Mouse (Mus musculus) kidney, adult 2 months (tissue): ENCODE data around the gene Prpf6. TPM values are rescaled to one million over a fixed set of nuclear protein-coding genes. Genes with fewer than 3 reads are reported as not detected.

ENCODE experiments used
- DNase-seq: peaks from one replicate; pipeline ENCODE4 v3.0.0; 2021
- H3K27ac ChIP-seq: fragments of 200-500 bp; 2 replicates; pipeline ENCODE4 v1.5.1; 2012; ENCODE audit warnings: low read depth, low read length, control low read depth, inconsistent platforms; ENCODE audit not compliant: insufficient read depth
- H3K27me3 ChIP-seq: fragments of 200-500 bp; replicated peaks from 2 replicates; pipeline ENCODE4 v1.6.1; 2012; ENCODE audit warnings: mild to moderate bottlenecking, moderate library complexity, low read length, inconsistent platforms; ENCODE audit not compliant: control insufficient read depth, insufficient read depth
- H3K36me3 ChIP-seq: fragments of 200-500 bp; 2 replicates; pipeline ENCODE4 v1.6.1; 2012; ENCODE audit warnings: mild to moderate bottlenecking, moderate library complexity, low read length, inconsistent platforms; ENCODE audit not compliant: control insufficient read depth, insufficient read depth
- H3K4me1 ChIP-seq: fragments of 200-500 bp; 2 replicates; pipeline ENCODE4 v1.6.1; 2011; ENCODE audit warnings: low read length; ENCODE audit not compliant: control insufficient read depth, insufficient read depth
- H3K4me3 ChIP-seq: fragments of 200-500 bp; 2 replicates; pipeline ENCODE4 v1.5.1; 2011; ENCODE audit warnings: mild to moderate bottlenecking, low read depth, low read length, control low read depth; ENCODE audit not compliant: insufficient read depth
- CTCF ChIP-seq: fragments of 200-500 bp; conservative IDR thresholded peaks from 2 replicates; pipeline ENCODE4 v1.5.1; 2011; ENCODE audit warnings: low read depth, mild to moderate bottlenecking, control low read depth, low read length, moderate library complexity, mixed read lengths; ENCODE audit not compliant: insufficient read depth, insufficient read length
- POLR2A ChIP-seq: fragments of 200-500 bp; IDR thresholded peaks from one replicate; pipeline ENCODE4 v1.6.1; 2011; ENCODE audit warnings: low read depth, low read length, control low read depth
- WGBS: fragments of 180-500 bp; shearing (Covaris S2); methylation state at CpG from one replicate; pipeline ENCODE4 v1.1.7; 2018; 5-methylcytosine and 5-hydroxymethylcytosine counted together
- polyA plus RNA-seq: library from polyadenylated mRNA; depleted of rRNA; stranded (reverse); fragments of >200 nt; gene quantifications from 2 replicates; pipeline ENCODE4 v1.2.3, GENCODE M21; 2012

Prpf6 gene
- polyA plus RNA-seq, 1 experiment: 22.1 TPM

- 74% methylated on average over 5 of the region's 5 CpGs for WGBS
- Histone ChIP-seq H3K4me3 (peak overlapping the region; percentile 86), H3K27ac (peak overlapping the region; percentile 37), H3K27me3 (no peaks in the 10 kb centered on the region), H3K36me3 (no peaks in the 10 kb centered on the region), H3K4me1 (peaks cover 8% of the 10 kb centered on the region; the same call in 1 of the 2 replicates)
- TF ChIP-seq CTCF: no peak
- TF ChIP-seq POLR2A: no peak
- DNase-seq: no peak
Measured at GRCm38 (mm10) chr2:181580131-181580772, 11.4 kb upstream of the Prpf6 start.

- peak overlapping the region; percentile 86 for H3K4me3 ChIP-seq
- TF ChIP-seq POLR2A (peak; percentile 3), CTCF (peak; percentile 90)
- H3K36me3 ChIP-seq: no peaks in the 10 kb centered on the region
- WGBS: under 1% methylated on average over 11 of the region's 11 CpGs
- H3K4me1 ChIP-seq: peaks cover 8% of the 10 kb centered on the region; the same call in 1 of the 2 replicates
- peak; percentile 92 for DNase-seq
- H3K27me3 ChIP-seq: no peaks in the 10 kb centered on the region
- H3K27ac ChIP-seq: peak overlapping the region; percentile 90
Measured at GRCm38 (mm10) chr2:181581016-181581401, 10.7 kb upstream of the Prpf6 start.

- peaks cover 8% of the 10 kb centered on the region; the same call in 1 of the 2 replicates for H3K4me1 ChIP-seq
- H3K4me3 ChIP-seq: peak overlapping the region; percentile 86
- H3K27ac ChIP-seq: peak overlapping the region; percentile 90
- under 1% methylated on average over 49 of the region's 49 CpGs for WGBS
- no peaks in the 10 kb centered on the region for H3K36me3 ChIP-seq
- H3K27me3 ChIP-seq: no peaks in the 10 kb centered on the region
- peak; percentile 93 for DNase-seq
- no peak for TF ChIP-seq CTCF
- TF ChIP-seq POLR2A: peak; percentile 34
Measured at GRCm38 (mm10) chr2:181581402-181582120, 10.1 kb upstream of the Prpf6 start.

- Histone ChIP-seq H3K4me3 (no peak overlapping the region), H3K4me1 (peaks cover 8% of the 10 kb centered on the region; the same call in 1 of the 2 replicates), H3K27ac (no peak overlapping the region), H3K36me3 (no peaks in the 10 kb centered on the region), H3K27me3 (no peaks in the 10 kb centered on the region)
- TF ChIP-seq CTCF: no peak
- no peak for DNase-seq
- WGBS: 87% methylated on average over 2 of the region's 2 CpGs
Measured at GRCm38 (mm10) chr2:181582358-181582757, 9.3 kb upstream of the Prpf6 start.

- TF ChIP-seq POLR2A (no peak), CTCF (no peak)
- H3K27ac ChIP-seq: no peak overlapping the region
Measured at GRCm38 (mm10) chr2:181582939-181583338, 8.7 kb upstream of the Prpf6 start.

GRCm38 (mm10) chr2:181583460-181584257 lies 8.0 kb upstream of the Prpf6 start:
- no peak for DNase-seq
- Histone ChIP-seq H3K27ac (no peak overlapping the region), H3K4me3 (no peak overlapping the region), H3K36me3 (no peaks in the 10 kb centered on the region), H3K4me1 (peaks cover 8% of the 10 kb centered on the region; the same call in 1 of the 2 replicates), H3K27me3 (no peaks in the 10 kb centered on the region)
- TF ChIP-seq POLR2A: no peak
- TF ChIP-seq CTCF: no peak
- 91% methylated on average over 3 of the region's 3 CpGs for WGBS

More at GRCm38 (mm10) chr2:181582939-181583338, 8.7 kb upstream of the Prpf6 start:
- Histone ChIP-seq H3K27me3 (no peaks in the 10 kb centered on the region), H3K4me3 (no peak overlapping the region), H3K36me3 (no peaks in the 10 kb centered on the region), H3K4me1 (peaks cover 8% of the 10 kb centered on the region; the same call in 1 of the 2 replicates)
- 82% methylated on average over 1 of the region's 1 CpGs for WGBS
- DNase-seq: no peak

- no peak within 1 kb of the TSS for H3K4me3 ChIP-seq
- DNase-seq: no peak
- no peak within 1 kb of the TSS for H3K27ac ChIP-seq
- TF ChIP-seq POLR2A (no peak), CTCF (no peak)
- peaks cover 8% of the 10 kb centered on the region; the same call in 1 of the 2 replicates for H3K4me1 ChIP-seq
- H3K36me3 ChIP-seq: no peaks in the 10 kb centered on the region
- WGBS: 91% methylated on average over 4 of the region's 4 CpGs
- no peaks in the 10 kb centered on the region for H3K27me3 ChIP-seq
Measured at GRCm38 (mm10) chr2:181584411-181584942, 7.2 kb upstream of the Prpf6 start, which contains the start of gene Uckl1. TSS of gene Uckl1 (minus strand) at chr2:181584892.
